Mouse (Mus musculus) forebrain, embryonic 14.5 days (tissue): Measurements from ENCODE around the gene Anks1b. TPM values are rescaled to one million over a fixed set of nuclear protein-coding genes. Genes with fewer than 3 reads are reported as not detected.

Source experiments
- ATAC-seq: fragments of 200-750 bp; cut with Nextera tagmentation; 2 replicates; pipeline ENCODE4 v1.8.0; 2017; ENCODE audit warnings: mild to moderate bottlenecking, moderate library complexity
- DNase-seq: peaks from one replicate; pipeline ENCODE4 v3.0.0-alpha.2; 2015; ENCODE audit warnings: low spot score
- H3K27ac ChIP-seq: fragments of 300-500 bp; sonication (generic); 2 replicates; pipeline ENCODE4 v1.5.1; 2014; ENCODE audit warnings: low read depth, mild to moderate bottlenecking, control low read depth, low read length, moderate library complexity
- H3K27me3 ChIP-seq: fragments of 300-500 bp; sonication (generic); replicated peaks from 2 replicates; pipeline ENCODE4 v1.6.1; 2014; ENCODE audit warnings: low read length, control low read depth, mixed read lengths; ENCODE audit not compliant: control insufficient read depth, insufficient read depth
- H3K36me3 ChIP-seq: fragments of 300-500 bp; sonication (generic); 2 replicates; pipeline ENCODE4 v1.6.1; 2014; ENCODE audit warnings: low read length, control low read depth; ENCODE audit not compliant: control insufficient read depth, insufficient read depth
- H3K4me1 ChIP-seq: fragments of 300-500 bp; sonication (generic); 2 replicates; pipeline ENCODE4 v1.6.1; 2014; ENCODE audit warnings: antibody characterized with exemption, low read length, control low read depth; ENCODE audit not compliant: control insufficient read depth, insufficient read depth
- H3K4me2 ChIP-seq: fragments of 300-500 bp; sonication (generic); 2 replicates; pipeline ENCODE4 v1.6.1; 2014; ENCODE audit warnings: mild to moderate bottlenecking, control low read depth, low read length
- H3K4me3 ChIP-seq: fragments of 300-500 bp; sonication (generic); 2 replicates; pipeline ENCODE4 v1.5.1; 2014; ENCODE audit warnings: low read depth, low read length, control low read depth
- H3K9ac ChIP-seq: fragments of 300-500 bp; sonication (generic); 2 replicates; pipeline ENCODE4 v1.6.1; 2014; ENCODE audit warnings: mild to moderate bottlenecking, low read length, control low read depth, moderate library complexity
- H3K9me3 ChIP-seq: fragments of 300-500 bp; sonication (generic); replicated peaks from 2 replicates; pipeline ENCODE4 v1.6.1; 2016; ENCODE audit warnings: low read length, control low read depth, mixed read lengths; ENCODE audit not compliant: control insufficient read depth
- WGBS: fragments of 180-500 bp; shearing (Covaris S2); extraction: QIAGEN DNeasy Blood & Tissue Kit; methylation state at CpG from one replicate; pipeline ENCODE4 v1.1.7; 2014; 5-methylcytosine and 5-hydroxymethylcytosine counted together
- polyA plus RNA-seq: library from polyadenylated mRNA; unstranded; fragments of >200 nt; fragmentation: Nextera tagmentation; extraction: Ambion mirVana; gene quantifications from 2 replicates; pipeline ENCODE4 v1.2.1, GENCODE M21; 2014

The Anks1b gene
- polyA plus RNA-seq, 1 experiment from 2014 or later, result 36.0 TPM

DNA sequence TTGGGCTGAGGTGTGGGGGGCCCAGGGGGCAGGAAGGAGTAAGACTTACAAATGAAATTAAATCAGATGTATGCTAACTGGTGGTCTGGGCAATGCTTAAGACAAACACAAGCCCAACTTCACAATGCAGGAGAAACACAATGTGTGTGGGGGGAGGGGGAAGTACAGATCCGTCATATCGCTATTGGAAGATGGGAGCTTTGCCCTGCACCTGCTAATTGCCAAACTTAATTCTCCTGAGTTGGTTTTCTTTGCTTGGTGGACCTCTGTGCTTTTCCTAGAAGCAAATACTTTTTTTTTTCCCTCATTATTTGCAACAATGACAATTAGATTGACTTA, 957.9 kb downstream of the Anks1b start:
- DNase-seq (no peak), ATAC-seq (no peak)

DNA sequence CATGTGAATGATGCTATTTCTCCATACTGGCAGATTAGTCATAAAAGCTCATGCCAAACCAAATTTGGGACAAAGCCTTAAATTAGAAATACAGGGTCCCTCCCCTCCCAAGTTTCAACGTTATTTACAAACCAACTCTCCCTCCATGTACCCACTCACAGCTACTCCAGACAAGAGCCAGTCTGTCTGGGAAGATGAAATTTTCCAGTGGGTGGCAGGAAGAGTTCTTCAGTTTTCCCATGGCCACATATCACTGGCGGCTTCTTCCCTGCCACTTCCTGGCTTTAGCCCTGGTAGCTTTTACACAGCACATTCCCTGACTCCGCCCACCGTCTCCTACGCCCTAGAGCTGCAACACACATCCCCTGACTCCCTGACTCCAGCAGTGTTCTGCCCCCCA, 961.0 kb downstream of the Anks1b start:
- peaks cover 10% of the 10 kb centered on the region for H3K4me1 ChIP-seq
- H3K4me3 ChIP-seq, result no peak overlapping the region
- H3K4me2 ChIP-seq, result no peak overlapping the region
- no peaks in the 10 kb centered on the region for H3K36me3 ChIP-seq
- H3K9ac ChIP-seq, result no peak overlapping the region
- no peak overlapping the region for H3K27ac ChIP-seq
- ATAC-seq (no peak), DNase-seq (no peak)
- H3K9me3 ChIP-seq, result no peaks in the 10 kb centered on the region
- 35% methylated on average over 5 of the region's 5 CpGs for WGBS
- peaks cover 14% of the 10 kb centered on the region for H3K27me3 ChIP-seq

More for the DNA sequence above, 957.9 kb downstream of the Anks1b start:
- Histone ChIP-seq H3K4me3 (peak overlapping the region; percentile 64), H3K9ac (peak overlapping the region; percentile 82), H3K36me3 (no peaks in the 10 kb centered on the region), H3K27me3 (peaks cover 27% of the 10 kb centered on the region), H3K9me3 (no peaks in the 10 kb centered on the region), H3K4me2 (peak overlapping the region; percentile 84), H3K4me1 (peaks cover 10% of the 10 kb centered on the region), H3K27ac (no peak overlapping the region)
- 0% methylated on average over 2 of the region's 2 CpGs for WGBS

DNA sequence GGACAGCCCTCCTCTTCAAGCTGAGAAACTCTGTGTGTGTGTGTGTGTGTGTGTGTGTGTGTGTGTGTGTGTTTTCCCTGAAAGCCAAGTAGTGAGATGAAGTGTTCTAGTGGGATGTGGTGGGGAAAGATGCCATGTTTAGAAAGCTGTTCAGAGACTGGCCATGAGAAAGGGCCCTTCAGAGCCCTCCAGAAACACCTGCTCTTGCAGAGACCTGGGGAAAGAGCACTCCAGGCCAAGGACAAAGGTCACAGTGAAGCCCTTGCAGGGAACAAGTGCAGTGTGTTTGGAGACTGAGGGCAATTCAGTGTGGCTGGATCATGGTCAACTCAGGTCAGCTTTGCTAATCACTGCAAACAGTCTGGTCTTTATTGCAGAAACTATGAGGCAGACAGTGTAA, 961.9 kb downstream of the Anks1b start:
- Histone ChIP-seq H3K27me3 (peaks cover 14% of the 10 kb centered on the region), H3K4me3 (no peak overlapping the region), H3K4me1 (peaks cover 10% of the 10 kb centered on the region), H3K27ac (no peak overlapping the region), H3K4me2 (no peak overlapping the region), H3K36me3 (no peaks in the 10 kb centered on the region), H3K9me3 (no peaks in the 10 kb centered on the region), H3K9ac (no peak overlapping the region)
- ATAC-seq (no peak), DNase-seq (no peak)

DNA sequence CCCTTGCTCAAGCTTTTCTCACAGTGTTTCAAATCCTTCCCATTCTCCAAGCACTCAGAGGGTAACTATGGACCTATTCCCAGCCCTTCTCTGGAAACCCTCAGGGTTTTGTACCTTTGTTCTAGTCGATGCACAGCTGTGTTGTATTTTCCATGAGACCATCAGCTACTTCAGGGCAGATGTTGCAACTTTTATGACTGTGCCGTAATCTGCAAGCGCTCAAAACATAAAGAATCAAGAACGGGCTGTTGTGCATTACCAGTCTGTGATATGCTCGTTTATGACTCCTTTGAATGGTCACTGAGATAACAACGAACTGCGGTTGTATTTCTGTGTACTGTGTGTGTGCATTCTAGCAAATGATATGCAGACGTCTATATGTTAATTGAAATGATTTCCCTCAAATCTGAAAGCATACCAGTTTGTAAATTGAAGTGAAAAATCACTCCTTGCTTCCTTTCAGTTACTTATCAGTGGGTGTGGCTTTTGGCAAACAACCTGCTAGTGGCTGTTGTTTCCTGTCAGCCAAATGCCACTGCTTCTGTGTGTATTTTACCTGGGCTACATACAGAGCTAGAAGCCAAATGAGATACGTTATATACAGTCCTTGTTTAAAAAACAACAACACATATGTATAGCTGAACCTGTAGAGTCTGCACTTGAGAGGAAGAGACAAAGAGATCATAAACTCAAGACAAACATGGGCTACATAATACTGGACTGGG, 966.5 kb downstream of the Anks1b start:
- ATAC-seq (no peak), DNase-seq (no peak)
- Histone ChIP-seq H3K36me3 (no peaks in the 10 kb centered on the region), H3K4me1 (no peaks in the 10 kb centered on the region), H3K27me3 (no peaks in the 10 kb centered on the region), H3K27ac (no peak overlapping the region), H3K9me3 (0 out of 2 replicates have a peak, but pooled peaks cover 3% of the 10 kb centered on the region), H3K4me2 (no peak overlapping the region), H3K4me3 (no peak overlapping the region), H3K9ac (no peak overlapping the region)
- WGBS, result 85% methylated on average over 9 of the region's 9 CpGs

DNA sequence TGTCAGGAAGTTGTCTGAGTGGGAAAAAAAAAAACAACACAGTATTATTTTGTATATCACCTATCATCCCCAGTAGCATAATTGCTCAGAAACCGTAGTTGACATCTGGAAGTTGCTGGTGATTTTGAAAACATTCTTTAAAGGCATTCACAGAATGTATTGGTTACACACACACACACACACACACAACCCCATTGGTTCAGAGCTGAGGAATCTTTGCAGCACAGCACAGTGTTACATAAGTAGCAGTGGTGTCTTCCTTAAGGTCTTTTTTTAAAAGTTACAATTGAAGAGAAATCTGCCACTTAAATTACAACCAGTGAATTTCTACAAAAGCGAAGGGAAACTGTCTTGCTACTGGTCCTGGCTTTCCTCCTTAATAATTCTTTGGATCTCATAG, 969.1 kb downstream of the Anks1b start:
- 81% methylated on average over 2 of the region's 2 CpGs for WGBS
- no peak for DNase-seq
- H3K27ac ChIP-seq, result no peak overlapping the region; the same call in 1 of the 2 replicates

DNA sequence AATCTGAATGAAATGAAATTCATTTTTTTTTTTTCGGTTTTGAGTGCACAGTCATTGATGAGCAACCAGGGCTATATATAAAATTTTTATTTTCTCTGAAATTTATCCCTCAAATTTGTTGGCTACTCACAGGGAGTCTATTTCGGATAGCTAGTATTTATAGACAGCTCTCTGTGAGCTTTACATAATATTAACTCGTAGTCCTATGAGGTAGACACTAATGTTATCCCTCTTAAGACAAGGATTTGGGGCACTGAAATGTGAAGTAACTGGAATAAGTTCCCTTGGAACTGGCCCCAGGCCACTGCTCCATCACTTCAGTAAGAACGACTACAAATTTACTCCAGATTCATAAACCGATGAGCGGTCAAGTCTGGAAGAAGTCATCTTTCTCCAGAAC, 977.8 kb downstream of the Anks1b start:
- Histone ChIP-seq H3K4me2 (no peak overlapping the region), H3K9me3 (no peaks in the 10 kb centered on the region), H3K9ac (no peak overlapping the region), H3K4me1 (no peaks in the 10 kb centered on the region), H3K4me3 (no peak overlapping the region), H3K27me3 (no peaks in the 10 kb centered on the region), H3K27ac (no peak overlapping the region), H3K36me3 (no peaks in the 10 kb centered on the region)
- 93% methylated on average over 6 of the region's 6 CpGs for WGBS
- DNase-seq (no peak), ATAC-seq (no peak)

More for the DNA sequence above, 969.1 kb downstream of the Anks1b start:
- ATAC-seq, result no peak
- no peak overlapping the region for H3K4me2 ChIP-seq
- no peak overlapping the region for H3K4me3 ChIP-seq
- 0 out of 2 replicates have a peak, but pooled peaks cover 3% of the 10 kb centered on the region for H3K9me3 ChIP-seq
- H3K36me3 ChIP-seq, result no peaks in the 10 kb centered on the region
- no peaks in the 10 kb centered on the region for H3K27me3 ChIP-seq
- H3K4me1 ChIP-seq, result no peaks in the 10 kb centered on the region
- no peak overlapping the region for H3K9ac ChIP-seq

DNA sequence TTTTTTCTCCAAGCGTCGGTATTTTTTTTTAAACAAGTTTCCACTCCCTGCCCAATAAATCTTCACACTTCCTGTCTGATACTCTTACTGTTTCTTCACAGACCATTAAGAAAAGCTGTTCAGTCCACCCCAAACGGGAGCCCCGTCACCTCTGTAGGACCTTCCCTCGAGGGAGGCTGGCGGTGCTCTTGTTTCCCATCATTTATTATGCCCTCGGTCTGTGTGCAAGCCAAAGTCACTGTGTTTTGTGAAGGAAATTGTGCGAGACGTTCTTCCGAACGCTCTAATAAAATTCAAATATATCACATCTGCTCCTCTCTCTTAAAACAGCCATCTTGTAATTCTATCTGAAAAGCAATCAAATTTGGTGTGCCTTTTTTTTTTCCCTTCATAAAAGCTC, 978.7 kb downstream of the Anks1b start:
- H3K4me2 ChIP-seq, result no peak overlapping the region
- ATAC-seq (no peak), DNase-seq (no peak)
- no peak overlapping the region for H3K4me3 ChIP-seq
- H3K36me3 ChIP-seq, result no peaks in the 10 kb centered on the region
- no peaks in the 10 kb centered on the region for H3K4me1 ChIP-seq
- H3K9me3 ChIP-seq, result no peaks in the 10 kb centered on the region
- 82% methylated on average over 11 of the region's 11 CpGs for WGBS
- no peak overlapping the region for H3K27ac ChIP-seq
- no peaks in the 10 kb centered on the region for H3K27me3 ChIP-seq
- no peak overlapping the region for H3K9ac ChIP-seq

DNA sequence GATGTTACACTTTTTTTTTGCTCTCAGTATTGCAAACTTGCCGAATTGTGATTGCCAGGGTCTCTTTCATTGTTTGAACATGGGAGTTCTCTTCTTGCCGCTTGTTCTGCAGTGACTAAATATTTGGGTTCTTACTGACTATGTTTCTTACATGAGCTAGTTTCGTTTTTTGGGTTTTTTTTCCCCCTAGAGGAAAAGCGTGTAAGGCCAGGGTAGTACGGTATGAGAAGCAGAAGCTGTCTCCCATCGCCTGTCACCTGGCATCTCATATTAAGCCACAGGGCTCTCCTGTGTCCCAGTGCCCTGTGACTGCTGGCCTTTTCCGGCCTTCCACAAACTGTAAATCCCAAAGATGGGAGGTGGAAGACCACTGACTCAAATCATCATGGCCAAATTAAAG, 979.1 kb downstream of the Anks1b start:
- no peak overlapping the region for H3K4me2 ChIP-seq
- ATAC-seq (no peak), DNase-seq (no peak)
- WGBS, result 89% methylated on average over 7 of the region's 7 CpGs
- H3K27ac ChIP-seq, result no peak overlapping the region
- no peaks in the 10 kb centered on the region for H3K27me3 ChIP-seq
- no peak overlapping the region for H3K4me3 ChIP-seq
- no peaks in the 10 kb centered on the region for H3K9me3 ChIP-seq
- H3K9ac ChIP-seq, result no peak overlapping the region
- no peaks in the 10 kb centered on the region for H3K4me1 ChIP-seq
- H3K36me3 ChIP-seq, result no peaks in the 10 kb centered on the region

DNA sequence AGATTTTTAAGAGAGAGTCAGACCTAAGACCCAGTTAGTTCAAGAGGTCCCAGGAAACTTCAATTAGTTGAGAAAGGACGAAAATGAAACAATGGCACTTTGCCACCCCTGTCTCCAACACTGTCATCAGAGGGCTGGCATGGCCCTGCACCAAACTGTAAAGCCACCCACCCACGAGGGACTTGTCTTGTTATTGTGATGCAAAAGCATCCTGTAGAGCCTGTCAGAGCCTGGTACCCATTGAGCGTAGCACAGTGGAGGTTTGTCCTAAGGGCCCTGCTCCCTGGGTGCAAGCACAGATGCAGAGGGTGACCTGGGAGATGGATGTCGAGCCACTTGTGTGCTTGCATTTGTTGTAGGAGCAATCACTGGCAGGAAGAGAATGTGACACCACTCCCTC, 983.4 kb downstream of the Anks1b start:
- Histone ChIP-seq H3K27me3 (no peaks in the 10 kb centered on the region), H3K9ac (no peak overlapping the region), H3K36me3 (no peaks in the 10 kb centered on the region), H3K9me3 (no peaks in the 10 kb centered on the region), H3K27ac (no peak overlapping the region), H3K4me2 (no peak overlapping the region), H3K4me3 (no peak overlapping the region), H3K4me1 (no peaks in the 10 kb centered on the region)
- 42% methylated on average over 4 of the region's 4 CpGs for WGBS
- ATAC-seq, result no peak
- no peak for DNase-seq
